Mouse (Mus musculus) forebrain, embryonic 15.5 days (tissue): ENCODE data around the gene Cpped1. TPM values are rescaled to one million over a fixed set of nuclear protein-coding genes. Genes with fewer than 3 reads are reported as not detected.

Source experiments
- ATAC-seq: fragments of 200-750 bp; cut with Nextera tagmentation; replicated peaks from 2 replicates; pipeline ENCODE4 v1.8.0; 2017; ENCODE audit warnings: mild to moderate bottlenecking, moderate TSS enrichment, moderate library complexity
- H3K27ac ChIP-seq: fragments of 300-500 bp; sonication (generic); replicated peaks from 2 replicates; pipeline ENCODE4 v1.5.1; 2015; ENCODE audit warnings: mild to moderate bottlenecking, inconsistent platforms
- H3K27me3 ChIP-seq: fragments of 300-500 bp; sonication (generic); 2 replicates; pipeline ENCODE4 v1.6.1; 2015; ENCODE audit warnings: inconsistent platforms
- H3K36me3 ChIP-seq: fragments of 300-500 bp; sonication (generic); 2 replicates; pipeline ENCODE4 v1.6.1; 2015; ENCODE audit warnings: mild to moderate bottlenecking, inconsistent platforms
- H3K4me1 ChIP-seq: fragments of 300-500 bp; sonication (generic); 2 replicates; pipeline ENCODE4 v1.6.1; 2015; ENCODE audit warnings: inconsistent platforms
- H3K4me2 ChIP-seq: fragments of 300-500 bp; sonication (generic); replicated peaks from 2 replicates; pipeline ENCODE4 v1.6.1; 2015; ENCODE audit warnings: mild to moderate bottlenecking, inconsistent platforms
- H3K4me3 ChIP-seq: fragments of 300-500 bp; sonication (generic); 2 replicates; pipeline ENCODE4 v1.5.1; 2015; ENCODE audit warnings: mild to moderate bottlenecking, inconsistent platforms
- H3K9ac ChIP-seq: fragments of 300-500 bp; sonication (generic); replicated peaks from 2 replicates; pipeline ENCODE4 v1.6.1; 2015; ENCODE audit warnings: mild to moderate bottlenecking, inconsistent platforms
- H3K9me3 ChIP-seq: fragments of 300-500 bp; sonication (generic); 2 replicates; pipeline ENCODE4 v1.6.1; 2016; ENCODE audit warnings: inconsistent platforms
- WGBS: fragments of 180-500 bp; shearing (Covaris S2); methylation state at CpG from one replicate; pipeline ENCODE4 v1.1.7; 2015; ENCODE audit warnings: mixed read lengths; 5-methylcytosine and 5-hydroxymethylcytosine counted together
- polyA plus RNA-seq: library from polyadenylated mRNA; unstranded; fragments of >200 nt; fragmentation: Nextera tagmentation; extraction: Ambion mirVana; gene quantifications from 2 replicates; pipeline ENCODE4 v1.2.1, GENCODE M21; 2015

Cpped1 gene
- polyA plus RNA-seq, result 13.6 and 14.3 TPM in 2 replicates

DNA sequence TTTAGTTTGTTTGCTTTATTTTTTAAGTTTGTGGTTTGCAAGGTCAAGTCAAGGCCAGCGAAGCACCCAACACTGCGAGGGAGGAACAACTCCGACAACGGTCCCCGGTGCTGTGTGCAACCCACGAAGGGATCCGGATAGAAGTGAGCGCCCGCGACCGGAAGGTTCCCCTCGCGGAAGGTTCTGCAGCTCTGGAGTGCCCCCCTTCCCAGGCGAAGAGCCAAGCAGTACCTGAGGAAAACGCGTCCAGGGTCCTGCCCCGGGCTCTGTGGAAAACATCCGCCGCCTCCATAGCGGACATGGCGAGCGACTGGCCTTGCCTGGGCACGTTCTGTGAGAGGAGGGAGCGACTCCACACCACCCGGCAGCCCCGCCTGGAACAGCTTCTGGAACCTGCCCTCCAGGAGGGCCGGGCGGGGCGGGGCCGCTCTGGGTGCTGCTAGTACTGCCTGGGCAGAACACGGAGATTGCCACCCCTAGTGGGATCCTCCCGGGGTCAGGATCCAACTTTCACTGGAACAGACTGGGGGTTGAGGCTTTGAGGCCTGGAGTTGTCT, at the start of gene Cpped1:
TSS of gene Cpped1 (minus strand) at position 411 of the 557 bp plus-strand sequence.
- WGBS, result under 1% methylated on average over 32 of the region's 32 CpGs
- peak; percentile 96 for ATAC-seq
- H3K9ac ChIP-seq, result peak within 1 kb of the TSS; percentile 79

DNA sequence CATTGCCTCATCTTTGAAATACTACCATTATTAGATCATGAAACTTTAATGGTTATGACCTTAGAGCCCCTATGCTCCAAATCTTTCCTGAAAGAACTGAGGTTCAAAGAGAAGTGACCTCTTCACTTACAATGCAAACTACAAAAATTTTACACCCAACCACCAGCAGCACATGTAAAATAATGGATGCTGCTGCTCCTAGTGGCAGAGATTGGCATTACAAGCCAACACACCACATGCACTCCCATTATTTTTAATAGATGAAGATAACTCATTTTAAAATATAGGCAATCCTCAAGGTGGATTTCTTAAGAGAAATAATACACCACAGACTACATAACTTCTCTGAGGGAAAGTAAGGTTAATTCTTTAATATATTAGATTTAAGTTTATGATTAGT, 31.2 kb upstream of the Cpped1 start:
- Histone ChIP-seq H3K4me2 (no peak overlapping the region), H3K27me3 (no peaks in the 10 kb centered on the region), H3K36me3 (no peaks in the 10 kb centered on the region), H3K9ac (no peak overlapping the region), H3K9me3 (no peaks in the 10 kb centered on the region), H3K4me1 (no peaks in the 10 kb centered on the region), H3K4me3 (no peak overlapping the region), H3K27ac (no peak overlapping the region)
- ATAC-seq, result no peak

More for the DNA sequence above, at the start of gene Cpped1:
- H3K4me3 ChIP-seq, result peak within 1 kb of the TSS; percentile 63
- peak within 1 kb of the TSS; percentile 58 for H3K4me2 ChIP-seq
- H3K36me3 ChIP-seq, result no peaks in the 10 kb centered on the region
- no peaks in the 10 kb centered on the region for H3K9me3 ChIP-seq
- H3K27ac ChIP-seq, result peak within 1 kb of the TSS; percentile 86
- no peaks in the 10 kb centered on the region for H3K27me3 ChIP-seq
- peaks cover 12% of the 10 kb centered on the region for H3K4me1 ChIP-seq

DNA sequence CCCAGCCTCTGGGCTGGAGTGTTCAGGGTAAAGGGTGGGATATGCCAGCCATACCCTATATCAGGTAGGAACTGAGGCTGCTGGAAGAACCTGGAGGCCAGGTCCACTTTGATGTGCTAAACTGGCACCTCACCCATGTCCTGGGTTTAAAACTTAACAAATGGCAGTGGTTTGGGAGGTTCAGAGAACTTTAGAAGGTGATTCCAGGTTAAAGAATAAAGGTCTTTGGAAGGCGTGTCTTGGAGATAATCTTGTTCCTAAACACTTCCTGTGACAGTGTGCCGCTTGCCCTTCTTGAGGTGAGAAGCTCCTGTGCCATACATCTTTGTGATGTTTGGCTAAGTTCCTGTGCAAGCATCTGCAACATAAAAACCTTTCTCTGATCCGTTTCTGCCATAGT, 1.6 kb upstream of the Cpped1 start:
- H3K27me3 ChIP-seq, result no peaks in the 10 kb centered on the region
- H3K27ac ChIP-seq, result no peak overlapping the region
- H3K4me1 ChIP-seq, result peaks cover 12% of the 10 kb centered on the region
- no peak overlapping the region for H3K4me2 ChIP-seq
- 86% methylated on average over 3 of the region's 3 CpGs for WGBS
- no peak overlapping the region for H3K4me3 ChIP-seq
- no peak for ATAC-seq
- H3K9ac ChIP-seq, result no peak overlapping the region
- no peaks in the 10 kb centered on the region for H3K36me3 ChIP-seq
- H3K9me3 ChIP-seq, result no peaks in the 10 kb centered on the region

DNA sequence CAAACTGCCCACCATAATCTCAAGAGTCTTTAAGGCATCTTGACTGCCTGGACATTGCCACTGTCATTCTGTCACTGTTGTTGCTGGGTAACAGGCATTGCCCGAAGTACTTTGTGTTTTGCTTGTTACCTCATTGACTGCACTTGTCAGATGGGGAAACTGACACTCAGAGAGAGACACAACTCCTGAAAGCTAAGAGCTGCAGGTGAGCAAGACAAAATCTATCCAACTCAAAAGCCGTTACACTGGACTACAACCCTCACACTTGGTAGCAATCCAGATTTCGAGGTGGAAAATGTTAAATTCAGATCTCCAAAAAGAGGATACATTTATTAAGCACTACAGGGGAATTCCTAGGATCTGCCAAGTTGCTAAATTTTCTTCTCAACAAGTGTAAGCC, 572 bp upstream of the Cpped1 start:
- no peaks in the 10 kb centered on the region for H3K9me3 ChIP-seq

DNA sequence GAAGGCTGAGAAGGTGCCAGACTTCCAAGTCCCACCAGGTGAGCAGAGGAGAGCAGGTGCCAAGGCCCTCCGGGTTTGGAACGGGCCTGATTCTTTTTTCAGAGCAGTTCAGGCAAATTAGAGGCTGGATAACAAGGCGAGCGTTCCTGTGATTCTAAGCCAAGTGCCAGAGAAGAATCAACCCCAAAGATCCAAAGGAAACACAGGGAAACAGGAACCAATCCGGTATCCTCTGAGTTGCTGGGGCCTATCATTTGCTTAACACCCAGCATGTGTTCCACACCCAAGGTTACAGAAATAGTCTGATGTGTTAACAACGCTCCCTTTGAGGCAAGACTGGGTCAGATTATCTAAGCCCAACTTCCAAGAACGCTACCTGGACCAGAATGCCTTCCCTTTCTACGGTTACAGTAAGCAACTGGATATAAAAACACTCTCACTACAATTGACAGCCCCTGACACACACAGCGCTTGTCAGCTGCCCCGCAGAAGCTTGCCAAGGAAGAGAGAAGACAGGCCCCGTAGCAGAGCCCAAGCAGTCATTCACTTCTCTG, 707 bp downstream of the Cpped1 start:
- H3K27me3 ChIP-seq, result no peaks in the 10 kb centered on the region
- 24% methylated on average over 11 of the region's 11 CpGs for WGBS
- ATAC-seq, result peak; percentile 69
- H3K9me3 ChIP-seq, result no peaks in the 10 kb centered on the region
- H3K4me1 ChIP-seq, result peaks cover 12% of the 10 kb centered on the region
- no peaks in the 10 kb centered on the region for H3K36me3 ChIP-seq
- peak overlapping the region; percentile 63 for H3K4me3 ChIP-seq
- H3K9ac ChIP-seq, result peak overlapping the region; percentile 79
- peak overlapping the region; percentile 86 for H3K27ac ChIP-seq
- H3K4me2 ChIP-seq, result peak overlapping the region; percentile 58

More for the DNA sequence above, 572 bp upstream of the Cpped1 start:
- Histone ChIP-seq H3K9ac (no peak overlapping the region), H3K4me3 (no peak overlapping the region), H3K4me2 (no peak overlapping the region), H3K27ac (no peak overlapping the region), H3K36me3 (no peaks in the 10 kb centered on the region), H3K4me1 (peaks cover 12% of the 10 kb centered on the region), H3K27me3 (no peaks in the 10 kb centered on the region)
- ATAC-seq, result no peak
- 78% methylated on average over 3 of the region's 3 CpGs for WGBS

DNA sequence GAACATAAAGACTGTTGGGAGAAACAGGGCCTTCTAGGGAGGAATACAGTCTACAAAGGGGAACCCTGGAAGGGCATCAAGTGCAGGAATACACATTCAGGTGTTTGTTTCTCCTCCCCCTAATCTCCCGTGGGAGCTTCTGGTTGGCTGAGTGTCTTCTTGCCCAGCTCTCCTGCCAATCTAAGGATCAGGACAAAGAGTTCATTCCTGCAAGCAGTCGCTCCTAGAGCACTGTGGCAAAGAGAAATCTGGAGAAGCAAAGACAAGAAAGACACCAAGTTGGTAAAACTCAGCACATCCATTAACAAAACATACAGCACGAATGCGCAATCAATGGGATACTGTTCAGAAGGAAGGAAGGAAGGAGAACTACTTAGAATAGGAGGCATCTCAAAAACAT, 1.4 kb downstream of the Cpped1 start:
- 81% methylated on average over 4 of the region's 4 CpGs for WGBS
- H3K4me1 ChIP-seq, result peaks cover 12% of the 10 kb centered on the region
- no peaks in the 10 kb centered on the region for H3K27me3 ChIP-seq
- no peak for ATAC-seq
- no peak overlapping the region for H3K9ac ChIP-seq
- peak overlapping the region; percentile 58 for H3K4me2 ChIP-seq
- H3K27ac ChIP-seq, result no peak overlapping the region
- H3K4me3 ChIP-seq, result 0 out of 2 replicates have a peak overlapping the region, but pooled peaks have one; percentile 63
- H3K9me3 ChIP-seq, result no peaks in the 10 kb centered on the region
- H3K36me3 ChIP-seq, result no peaks in the 10 kb centered on the region

DNA sequence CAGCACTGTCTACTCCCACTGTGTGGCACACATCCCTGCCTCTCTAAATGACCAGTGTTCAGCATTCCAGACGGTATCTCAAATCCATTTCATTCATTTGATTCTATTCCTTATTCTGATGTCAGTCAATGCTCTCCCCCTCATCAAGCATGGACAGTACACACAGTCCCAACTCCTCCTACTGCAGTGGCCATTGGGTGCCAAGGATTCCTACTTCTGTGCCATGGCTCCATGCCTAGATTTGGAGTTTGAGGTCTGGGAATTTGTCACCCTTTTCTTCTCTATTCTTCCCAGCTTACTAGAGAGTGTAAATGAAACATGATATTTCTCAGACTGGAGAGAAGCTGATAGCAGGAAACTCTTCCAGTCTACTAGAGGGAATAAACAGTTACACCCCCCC, 2.3 kb downstream of the Cpped1 start:
- Histone ChIP-seq H3K4me3 (no peak overlapping the region), H3K27me3 (no peaks in the 10 kb centered on the region), H3K36me3 (no peaks in the 10 kb centered on the region), H3K27ac (no peak overlapping the region), H3K4me2 (no peak overlapping the region), H3K9me3 (no peaks in the 10 kb centered on the region), H3K9ac (no peak overlapping the region), H3K4me1 (peaks cover 12% of the 10 kb centered on the region)
- 54% methylated on average over 1 of the region's 1 CpGs for WGBS
- ATAC-seq, result no peak

DNA sequence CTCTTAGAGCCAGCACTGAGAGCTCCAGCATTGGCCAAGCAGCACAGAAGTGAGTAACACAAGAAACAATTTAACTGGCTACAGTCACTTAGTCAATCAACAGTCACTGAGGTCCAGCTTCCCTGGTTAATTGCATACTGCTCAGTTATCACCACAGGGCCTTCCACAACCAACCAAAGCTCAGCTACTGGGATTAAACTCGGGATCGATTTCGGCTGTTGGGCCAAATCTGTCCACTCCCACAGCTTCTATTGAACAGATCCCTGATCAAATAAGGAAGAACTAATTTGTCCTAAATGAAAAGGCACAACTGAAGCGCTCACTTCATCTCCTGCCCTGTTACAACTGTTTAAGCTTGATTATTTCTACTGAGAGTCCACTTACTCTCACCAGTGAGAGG, 4.0 kb downstream of the Cpped1 start:
- Histone ChIP-seq H3K4me3 (no peak overlapping the region), H3K27ac (no peak overlapping the region), H3K27me3 (no peaks in the 10 kb centered on the region), H3K9me3 (no peaks in the 10 kb centered on the region), H3K4me1 (peaks cover 12% of the 10 kb centered on the region), H3K4me2 (no peak overlapping the region), H3K9ac (no peak overlapping the region), H3K36me3 (no peaks in the 10 kb centered on the region)
- ATAC-seq, result no peak
- 84% methylated on average over 4 of the region's 4 CpGs for WGBS

DNA sequence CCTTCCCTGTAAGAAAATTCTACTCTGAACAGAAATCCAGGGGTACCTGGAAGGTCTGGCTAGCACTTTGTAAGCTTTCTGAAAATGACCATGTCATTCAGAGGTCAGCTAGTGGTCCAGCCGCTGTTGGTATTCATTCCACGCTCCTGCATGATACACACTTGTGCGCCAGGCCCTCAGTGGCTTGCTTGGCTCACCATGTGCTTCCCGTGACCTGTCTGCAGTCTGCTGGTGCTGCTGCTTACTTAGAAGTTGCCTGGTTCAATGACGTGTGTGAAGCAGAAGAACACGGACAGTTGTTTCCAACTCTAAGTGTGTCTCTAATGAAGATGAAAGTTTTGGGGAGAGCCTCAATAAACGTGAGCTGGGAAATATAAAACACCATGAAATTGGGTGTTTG, 7.2 kb downstream of the Cpped1 start:
- ATAC-seq, result no peak
- 92% methylated on average over 7 of the region's 7 CpGs for WGBS
- Histone ChIP-seq H3K9ac (no peak overlapping the region), H3K27ac (no peak overlapping the region), H3K4me3 (no peak overlapping the region), H3K4me1 (no peaks in the 10 kb centered on the region), H3K9me3 (no peaks in the 10 kb centered on the region), H3K27me3 (no peaks in the 10 kb centered on the region), H3K36me3 (no peaks in the 10 kb centered on the region), H3K4me2 (no peak overlapping the region)

DNA sequence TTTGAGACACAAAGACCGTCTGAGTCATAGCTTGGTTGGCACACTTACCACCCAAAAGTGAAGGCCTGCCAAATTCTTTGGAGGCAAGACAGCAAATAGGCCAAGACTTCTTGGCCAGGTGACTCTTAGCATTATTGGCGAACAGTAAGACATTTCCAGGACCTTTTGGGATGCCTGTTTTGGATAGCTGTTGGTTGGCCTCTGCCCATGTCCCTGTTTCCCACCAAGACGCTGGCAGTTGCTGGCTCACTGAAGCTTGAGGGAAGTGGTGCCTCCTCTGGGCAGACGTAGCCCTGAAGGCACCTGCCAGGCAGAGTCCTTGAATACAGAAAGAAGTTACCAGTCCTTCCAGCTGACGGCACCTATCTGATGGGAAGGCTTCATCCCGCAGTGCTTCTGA, 8.9 kb downstream of the Cpped1 start:
- Histone ChIP-seq H3K36me3 (no peaks in the 10 kb centered on the region), H3K27me3 (no peaks in the 10 kb centered on the region), H3K4me3 (no peak overlapping the region), H3K27ac (no peak overlapping the region), H3K9me3 (no peaks in the 10 kb centered on the region), H3K4me1 (no peaks in the 10 kb centered on the region), H3K4me2 (no peak overlapping the region), H3K9ac (no peak overlapping the region)
- 93% methylated on average over 6 of the region's 6 CpGs for WGBS
- no peak for ATAC-seq

DNA sequence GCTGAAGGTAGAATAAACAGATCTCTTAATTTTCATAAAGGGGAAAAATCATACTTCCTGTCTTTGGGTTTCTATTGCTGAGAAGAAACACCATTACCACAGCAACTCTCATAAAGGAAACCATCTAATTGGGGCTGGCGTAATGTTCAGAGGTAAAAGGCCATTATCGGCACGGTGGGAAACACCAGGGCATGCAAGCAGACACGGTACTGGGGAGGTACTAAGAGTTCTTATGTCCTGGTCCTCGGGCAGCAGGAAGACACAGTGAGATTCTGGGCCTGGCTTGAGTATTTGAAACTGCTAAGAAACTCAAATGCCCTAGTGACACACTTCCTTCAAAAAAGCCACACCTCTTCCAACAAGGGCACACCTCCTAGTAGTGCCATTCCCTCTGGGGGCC, 12.8 kb downstream of the Cpped1 start:
- Histone ChIP-seq H3K4me2 (no peak overlapping the region), H3K27me3 (no peaks in the 10 kb centered on the region), H3K27ac (no peak overlapping the region), H3K36me3 (no peaks in the 10 kb centered on the region), H3K4me3 (no peak overlapping the region), H3K9me3 (no peaks in the 10 kb centered on the region), H3K4me1 (no peaks in the 10 kb centered on the region), H3K9ac (no peak overlapping the region)
- WGBS, result 80% methylated on average over 5 of the region's 5 CpGs
- ATAC-seq, result no peak

DNA sequence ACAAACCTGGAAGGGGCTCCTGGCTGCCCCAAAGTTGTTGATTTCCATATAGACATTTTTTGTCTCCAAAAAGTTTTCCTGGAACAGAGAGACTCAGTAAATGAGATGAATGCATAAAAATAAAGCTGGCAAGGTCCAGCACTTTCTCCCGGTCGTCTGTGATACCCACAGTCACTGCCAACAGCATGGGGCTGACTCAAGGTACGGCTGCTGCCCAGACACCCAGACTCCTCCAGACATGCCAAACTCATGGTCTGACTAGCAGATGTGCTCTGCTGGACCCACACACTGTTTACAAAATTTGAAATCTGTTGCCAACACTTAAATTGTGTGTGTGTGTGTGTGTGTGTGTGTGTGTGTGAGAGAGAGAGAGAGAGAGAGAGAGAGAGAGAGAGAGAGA, 14.4 kb downstream of the Cpped1 start:
- 71% methylated on average over 3 of the region's 3 CpGs for WGBS
- Histone ChIP-seq H3K4me3 (no peak overlapping the region), H3K36me3 (no peaks in the 10 kb centered on the region), H3K9ac (no peak overlapping the region), H3K4me2 (no peak overlapping the region), H3K4me1 (no peaks in the 10 kb centered on the region), H3K27ac (no peak overlapping the region), H3K27me3 (no peaks in the 10 kb centered on the region), H3K9me3 (no peaks in the 10 kb centered on the region)
- ATAC-seq, result no peak

DNA sequence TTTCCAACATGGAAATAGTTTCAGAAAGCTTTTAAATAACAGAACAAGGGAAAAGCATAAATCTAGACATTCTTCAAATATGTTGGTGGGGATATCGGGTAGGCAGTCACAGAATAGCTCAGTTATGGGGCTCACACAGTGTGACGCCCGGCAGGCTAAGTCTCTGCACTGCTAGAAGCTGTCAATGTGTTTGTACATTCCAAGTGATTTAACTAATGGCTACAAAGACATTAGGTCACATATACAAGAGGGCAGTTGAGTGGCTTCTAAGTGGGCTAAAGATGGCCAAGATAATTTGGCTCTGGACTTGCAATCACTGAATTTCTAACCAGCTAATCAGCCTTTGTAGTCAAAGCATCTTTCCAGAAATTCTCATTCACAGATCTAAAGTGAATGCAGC, 19.1 kb downstream of the Cpped1 start:
- Histone ChIP-seq H3K27ac (no peak overlapping the region), H3K4me3 (no peak overlapping the region), H3K4me2 (no peak overlapping the region), H3K27me3 (no peaks in the 10 kb centered on the region), H3K9me3 (no peaks in the 10 kb centered on the region), H3K9ac (no peak overlapping the region), H3K4me1 (no peaks in the 10 kb centered on the region), H3K36me3 (no peaks in the 10 kb centered on the region; the same call in 1 of the 2 replicates)
- 49% methylated on average over 3 of the region's 3 CpGs for WGBS
- ATAC-seq, result no peak
